Mouse (Mus musculus): Measurements from ENCODE around the gene Brd7.

DNA sequence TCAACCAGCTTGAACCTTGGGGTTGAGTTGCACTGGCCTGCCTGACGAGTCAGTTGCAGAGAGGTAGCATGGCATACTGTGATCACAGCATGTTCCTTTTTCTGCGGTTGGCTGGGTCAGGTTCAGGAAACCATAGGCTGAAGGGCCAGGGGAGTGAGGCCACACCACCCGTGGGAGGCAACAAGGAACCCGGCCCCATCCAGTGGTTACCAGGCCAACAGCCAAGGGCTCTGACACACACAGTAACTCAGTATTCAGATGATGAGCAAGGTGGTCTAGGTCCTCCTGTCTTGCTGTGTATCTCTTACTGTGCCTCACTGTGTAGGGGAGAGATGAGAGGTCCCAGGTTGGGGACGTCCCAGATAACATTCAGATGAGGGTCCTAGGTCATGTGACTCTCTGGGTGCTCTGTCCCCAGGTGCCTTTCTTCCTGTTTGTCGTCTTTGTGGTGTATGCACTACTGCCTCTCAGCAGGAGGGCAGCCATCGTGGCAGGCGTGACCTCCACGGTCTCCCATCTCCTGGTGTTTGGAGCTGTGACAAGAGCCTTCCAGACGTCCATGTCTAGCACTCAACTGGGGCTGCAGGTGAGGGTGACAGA, 52.6 kb downstream of the Brd7 start:
- TF ChIP-seq CTCF (IDR thresholded peaks at IDR 0.05; ENCODE audit: borderline replicate concordance, insufficient read depth, low read length) (no peak), POLR2A (IDR thresholded peaks at IDR 0.05; ENCODE audit: low read depth, low read length) (no peak)
